Mouse (Mus musculus) heart, embryonic 13.5 days (tissue): ENCODE results near the gene Eme1. TPM values are rescaled to one million over a fixed set of nuclear protein-coding genes. Genes with fewer than 3 reads are reported as not detected.
"Not testable (repeated sequence)": the region's sequence is repeated elsewhere in the genome, so short reads cannot be mapped to it uniquely, and the experiment has no call there.

Experiments
- ATAC-seq: fragments of 200-750 bp; cut with Nextera tagmentation; 2 replicates; pipeline ENCODE4 v1.8.0; 2017; ENCODE audit warnings: moderate TSS enrichment; ENCODE audit not compliant: insufficient number of reproducible peaks, low FRiP score, low TSS enrichment; ENCODE audit errors: extremely low read depth
- H3K27ac ChIP-seq: fragments of 300-500 bp; sonication (generic); replicated peaks from 2 replicates; pipeline ENCODE4 v1.5.1; 2015; ENCODE audit warnings: moderate library complexity, mild to moderate bottlenecking, inconsistent platforms
- H3K27me3 ChIP-seq: fragments of 300-500 bp; sonication (generic); replicated peaks from 2 replicates; pipeline ENCODE4 v1.6.1; 2015; ENCODE audit warnings: mild to moderate bottlenecking, inconsistent platforms
- H3K36me3 ChIP-seq: fragments of 300-500 bp; sonication (generic); 2 replicates; pipeline ENCODE4 v1.6.1; 2015; ENCODE audit warnings: mild to moderate bottlenecking, inconsistent platforms
- H3K4me1 ChIP-seq: fragments of 300-500 bp; sonication (generic); 2 replicates; pipeline ENCODE4 v1.6.1; 2015; ENCODE audit warnings: inconsistent platforms
- H3K4me2 ChIP-seq: fragments of 300-500 bp; sonication (generic); 2 replicates; pipeline ENCODE4 v1.6.1; 2015; ENCODE audit warnings: inconsistent platforms, mild to moderate bottlenecking, moderate library complexity
- H3K4me3 ChIP-seq: fragments of 300-500 bp; sonication (generic); 2 replicates; pipeline ENCODE4 v1.5.1; 2015; ENCODE audit warnings: moderate library complexity, mild to moderate bottlenecking, inconsistent platforms
- H3K9ac ChIP-seq: fragments of 300-500 bp; sonication (generic); 2 replicates; pipeline ENCODE4 v1.6.1; 2015; ENCODE audit warnings: inconsistent platforms, mild to moderate bottlenecking, moderate library complexity
- H3K9me3 ChIP-seq: fragments of 300-500 bp; sonication (generic); 2 replicates; pipeline ENCODE4 v1.6.1; 2016; ENCODE audit warnings: inconsistent platforms
- WGBS: fragments of 180-500 bp; shearing (Covaris S2); methylation state at CpG from one replicate; pipeline ENCODE4 v1.1.7; 2015; ENCODE audit warnings: mixed read lengths; 5-methylcytosine and 5-hydroxymethylcytosine counted together
- polyA plus RNA-seq: library from polyadenylated mRNA; unstranded; fragments of >200 nt; fragmentation: Nextera tagmentation; extraction: Ambion mirVana; gene quantifications from 2 replicates; pipeline ENCODE4 v1.2.1, GENCODE M21; 2015

The Eme1 gene
- polyA plus RNA-seq: 11.9 and 14.9 TPM in 2 replicates

DNA sequence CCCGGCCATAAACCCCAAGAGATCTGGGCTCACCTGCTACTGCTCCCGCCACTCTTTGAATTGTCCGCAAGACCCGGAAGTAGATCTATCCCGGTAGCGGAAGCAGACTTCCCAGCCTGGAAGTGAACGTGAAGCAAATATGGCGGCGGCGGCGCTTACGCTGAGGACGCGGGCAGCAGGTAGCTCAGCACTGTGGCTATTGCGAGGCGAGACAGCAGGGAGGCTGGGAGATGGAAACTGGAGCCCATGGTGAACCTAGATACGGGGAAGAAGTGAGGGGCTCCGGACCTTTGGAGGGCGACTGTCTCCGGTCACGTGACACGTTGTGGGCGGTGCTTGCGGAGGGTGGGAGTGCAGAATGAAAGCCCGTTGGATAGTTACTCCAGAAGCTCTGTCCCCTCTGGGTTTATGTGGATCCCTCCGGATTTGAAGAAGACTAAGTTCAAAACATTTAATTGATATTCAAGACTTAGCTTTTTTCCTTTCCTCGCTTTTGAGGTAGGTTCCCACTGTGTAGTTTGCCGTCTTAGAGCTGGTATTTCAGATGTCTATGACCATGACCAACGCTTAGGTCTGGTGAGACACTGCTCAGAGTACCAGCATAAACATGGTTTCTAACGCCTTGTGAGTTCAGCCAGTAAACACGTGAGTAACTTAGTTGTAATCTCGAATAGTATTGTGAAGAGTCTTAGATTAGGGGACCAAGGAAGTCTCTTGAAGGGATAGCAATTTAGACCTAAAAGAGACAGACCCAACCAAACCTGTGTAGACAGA lies at the start of gene Eme1, which contains the start of gene Mrpl27:
Gene Eme1 (minus strand): TSS at position 302 of the 774 bp plus-strand sequence.
Gene Mrpl27 (plus strand): TSS at position 105 of the 774 bp plus-strand sequence.
- Histone ChIP-seq H3K4me1 (peaks cover 14% of the 10 kb centered on the region), H3K27me3 (no peaks in the 10 kb centered on the region), H3K9ac (peak within 1 kb of the TSS; percentile 83), H3K27ac (peak within 1 kb of the TSS; percentile 93), H3K4me2 (peak within 1 kb of the TSS; percentile 84), H3K36me3 (peaks cover 43% of the 10 kb centered on the region), H3K4me3 (peak within 1 kb of the TSS; percentile 75), H3K9me3 (no peaks in the 10 kb centered on the region)
- no peak; the same call in 1 of the 2 replicates for ATAC-seq
- 1% methylated on average over 32 of the region's 32 CpGs for WGBS

DNA sequence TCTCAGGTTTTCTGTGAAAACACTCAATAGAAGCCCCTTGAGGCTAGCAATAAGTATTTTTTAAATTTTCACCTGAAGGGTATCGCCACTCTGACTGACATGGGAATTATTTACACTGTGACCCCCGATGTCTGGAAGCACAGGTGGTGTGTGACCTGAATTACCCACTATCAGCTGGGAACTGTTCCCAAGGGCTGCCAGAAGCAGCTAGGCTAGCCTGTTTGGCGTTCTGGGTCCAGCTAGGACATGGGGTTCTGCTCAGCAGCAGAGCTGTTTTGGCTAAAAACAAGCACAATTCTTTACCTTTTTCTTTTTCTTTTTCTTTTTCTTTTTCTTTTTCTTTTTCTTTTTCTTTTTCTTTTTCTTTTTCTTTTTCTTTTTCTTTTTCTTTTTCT lies 48.4 kb upstream of the Eme1 start:
- 62% methylated on average over 3 of the region's 3 CpGs for WGBS
- ATAC-seq: no peak

DNA sequence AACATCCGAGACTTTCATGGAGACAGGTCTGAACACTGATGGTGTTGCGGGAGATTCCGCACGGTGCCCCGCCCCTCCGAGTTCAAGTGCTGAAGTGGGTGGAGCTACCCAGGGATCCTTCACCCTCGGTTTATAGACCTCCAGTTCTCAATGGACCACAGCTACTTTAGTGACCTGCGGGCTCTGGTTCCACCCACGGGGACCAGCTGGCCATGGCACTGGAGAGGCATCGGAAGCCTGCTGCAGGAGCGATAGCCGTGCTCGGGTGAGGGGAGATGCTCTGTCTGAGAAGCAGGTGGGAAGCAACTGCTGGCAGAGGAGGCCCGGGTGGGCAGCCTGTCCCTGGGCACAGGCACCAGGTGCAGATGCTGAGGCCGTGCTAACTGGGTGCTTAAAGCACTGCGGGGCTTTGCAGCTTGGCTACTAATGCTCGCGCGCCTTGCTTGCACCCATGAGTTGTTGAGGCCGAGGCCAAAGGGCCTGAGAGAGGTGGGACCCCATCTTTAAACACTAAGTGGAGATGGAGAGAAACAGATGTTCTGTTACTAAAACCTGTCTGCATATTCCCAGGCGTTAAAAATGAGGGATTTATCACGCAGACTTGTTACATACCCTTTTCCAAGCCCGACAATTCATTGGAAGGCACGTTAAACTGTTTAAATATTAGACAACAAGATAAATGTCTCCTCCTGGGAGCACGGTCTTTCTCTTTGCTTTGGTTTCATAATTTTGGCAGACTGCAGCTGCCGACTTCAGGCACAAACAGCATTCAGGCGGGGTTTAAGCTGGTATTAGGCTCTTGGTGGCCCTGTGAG lies 47.8 kb upstream of the Eme1 start:
- peaks cover 10% of the 10 kb centered on the region for H3K27me3 ChIP-seq
- H3K4me3 ChIP-seq: no peak overlapping the region
- H3K4me1 ChIP-seq: peaks cover 14% of the 10 kb centered on the region
- H3K4me2 ChIP-seq: no peak overlapping the region
- ATAC-seq: no peak
- no peaks in the 10 kb centered on the region for H3K9me3 ChIP-seq
- no peak overlapping the region for H3K27ac ChIP-seq
- H3K36me3 ChIP-seq: no peaks in the 10 kb centered on the region
- 62% methylated on average over 27 of the region's 27 CpGs for WGBS
- H3K9ac ChIP-seq: no peak overlapping the region

More for the DNA sequence above, 48.4 kb upstream of the Eme1 start:
- no peaks in the 10 kb centered on the region for H3K9me3 ChIP-seq
- no peak overlapping the region for H3K27ac ChIP-seq
- no peak overlapping the region for H3K9ac ChIP-seq
- H3K36me3 ChIP-seq: no peaks in the 10 kb centered on the region
- no peak overlapping the region for H3K4me3 ChIP-seq
- H3K4me1 ChIP-seq: peaks cover 14% of the 10 kb centered on the region
- peaks cover 10% of the 10 kb centered on the region for H3K27me3 ChIP-seq
- no peak overlapping the region for H3K4me2 ChIP-seq

DNA sequence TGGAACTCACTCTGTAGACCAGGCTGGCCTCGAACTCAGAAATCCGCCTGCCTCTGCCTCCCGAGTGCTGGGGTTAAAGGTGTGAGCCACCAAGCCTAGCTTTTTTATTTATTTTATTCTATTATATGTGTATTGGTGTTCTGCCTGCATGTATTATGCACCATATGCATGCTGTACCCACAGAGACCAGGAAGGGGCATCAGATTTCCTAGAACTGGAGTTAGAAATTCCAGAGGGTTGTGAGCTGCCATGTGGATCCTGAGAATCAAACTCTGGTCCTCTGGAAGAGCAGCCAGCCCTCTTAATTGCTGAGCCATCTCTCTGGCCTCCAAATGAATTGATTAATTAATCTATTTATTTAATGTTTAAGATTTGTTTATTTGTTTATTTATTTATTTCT lies 45.6 kb upstream of the Eme1 start:
- Histone ChIP-seq H3K4me2 (no peak overlapping the region), H3K27me3 (peaks cover 10% of the 10 kb centered on the region), H3K4me1 (peaks cover 14% of the 10 kb centered on the region), H3K9ac (no peak overlapping the region), H3K4me3 (no peak overlapping the region), H3K27ac (no peak overlapping the region), H3K36me3 (no peaks in the 10 kb centered on the region), H3K9me3 (no peaks in the 10 kb centered on the region)
- no peak for ATAC-seq
- 87% methylated on average over 3 of the region's 3 CpGs for WGBS

DNA sequence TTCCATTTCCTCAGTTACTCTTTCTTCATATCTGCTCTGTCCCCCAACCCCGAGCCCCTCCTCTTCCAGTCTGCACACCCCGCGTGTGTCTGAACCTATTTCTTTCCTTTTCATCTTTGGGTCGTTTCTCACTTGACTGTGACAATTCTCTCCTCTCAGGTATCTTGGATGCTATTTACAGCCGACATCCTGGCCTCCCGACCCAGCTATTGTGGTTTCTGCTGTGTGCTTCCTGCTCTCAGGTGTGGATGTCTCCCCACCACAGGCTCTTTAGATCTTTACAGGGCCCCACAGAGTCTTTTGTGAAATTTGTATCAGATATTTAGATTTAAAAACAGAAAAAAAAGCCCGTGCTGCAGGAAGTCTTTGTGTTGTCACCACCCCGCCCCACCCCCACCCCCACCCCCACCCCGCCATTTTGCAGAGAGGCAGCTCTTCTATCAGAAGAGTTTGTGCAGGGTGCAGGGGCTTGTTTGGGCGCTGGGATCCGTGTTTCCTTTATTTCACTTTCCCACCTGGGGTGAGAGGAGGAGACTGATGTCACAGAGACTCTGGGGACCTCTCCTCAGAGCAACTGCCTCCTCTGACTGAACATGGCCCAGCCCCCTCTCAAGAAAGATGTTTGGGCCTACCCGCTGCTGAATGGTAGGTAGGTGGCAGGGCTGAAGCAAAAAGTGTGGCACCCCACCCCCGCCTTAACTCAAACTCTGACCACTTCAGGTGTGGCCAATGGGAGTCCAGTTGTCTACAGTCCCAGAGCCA lies 44.1 kb upstream of the Eme1 start:
- H3K4me3 ChIP-seq: no peak overlapping the region
- WGBS: 35% methylated on average over 13 of the region's 13 CpGs
- H3K36me3 ChIP-seq: no peaks in the 10 kb centered on the region
- no peak overlapping the region for H3K27ac ChIP-seq
- ATAC-seq: no peak
- no peak overlapping the region for H3K4me2 ChIP-seq
- H3K4me1 ChIP-seq: peaks cover 14% of the 10 kb centered on the region
- H3K9me3 ChIP-seq: no peaks in the 10 kb centered on the region
- peaks cover 10% of the 10 kb centered on the region for H3K27me3 ChIP-seq
- no peak overlapping the region for H3K9ac ChIP-seq

DNA sequence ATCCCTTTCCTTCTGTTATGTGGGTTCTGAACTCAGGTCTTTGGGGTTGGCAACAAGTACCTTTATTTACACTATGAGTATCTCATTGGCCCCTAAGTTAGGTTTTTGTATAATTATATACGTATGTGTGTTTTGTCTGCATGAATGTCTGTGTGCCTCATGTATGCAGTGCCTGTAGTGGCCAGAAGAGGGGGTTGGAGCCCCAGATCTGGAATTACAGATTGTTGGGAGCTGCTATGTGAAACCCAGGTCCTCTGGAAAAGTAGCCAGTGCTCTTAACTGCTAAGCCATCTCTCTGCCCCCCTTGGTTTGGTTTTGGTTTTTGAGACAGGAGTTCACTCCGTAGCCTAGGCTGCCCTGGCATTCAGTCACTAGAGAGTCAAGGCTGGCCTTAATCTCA lies 43.4 kb upstream of the Eme1 start:
- no peak overlapping the region for H3K4me3 ChIP-seq
- ATAC-seq: no peak
- H3K36me3 ChIP-seq: no peaks in the 10 kb centered on the region
- peaks cover 9% of the 10 kb centered on the region for H3K27me3 ChIP-seq
- WGBS: 92% methylated on average over 2 of the region's 2 CpGs
- H3K9me3 ChIP-seq: no peaks in the 10 kb centered on the region
- peaks cover 14% of the 10 kb centered on the region for H3K4me1 ChIP-seq
- no peak overlapping the region for H3K4me2 ChIP-seq
- no peak overlapping the region for H3K9ac ChIP-seq
- H3K27ac ChIP-seq: no peak overlapping the region

DNA sequence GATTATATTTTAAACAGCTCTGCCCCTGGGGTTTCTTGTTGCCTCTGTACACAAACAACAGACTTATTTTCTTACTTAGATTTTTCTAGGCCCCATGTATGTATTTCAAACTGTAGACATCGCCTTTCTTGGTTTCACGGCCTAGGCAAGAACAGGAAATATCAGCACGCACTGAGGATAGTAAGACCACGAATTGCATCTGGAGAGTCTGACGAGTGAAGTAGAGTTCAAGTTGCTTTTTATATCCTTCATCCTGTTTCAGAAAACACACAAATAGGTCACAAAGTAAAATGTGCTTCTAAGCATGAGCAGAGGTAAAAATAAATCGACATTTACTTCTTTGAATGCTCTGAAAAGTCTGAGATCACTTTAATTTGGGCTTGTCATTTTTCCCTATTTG lies 41.7 kb upstream of the Eme1 start:
- H3K4me2 ChIP-seq: no peak overlapping the region
- H3K4me1 ChIP-seq: peaks cover 9% of the 10 kb centered on the region
- H3K36me3 ChIP-seq: no peaks in the 10 kb centered on the region
- 63% methylated on average over 6 of the region's 6 CpGs for WGBS
- no peak overlapping the region for H3K9ac ChIP-seq
- H3K4me3 ChIP-seq: no peak overlapping the region
- H3K27ac ChIP-seq: no peak overlapping the region
- H3K27me3 ChIP-seq: no peaks in the 10 kb centered on the region
- no peak for ATAC-seq
- H3K9me3 ChIP-seq: no peaks in the 10 kb centered on the region

DNA sequence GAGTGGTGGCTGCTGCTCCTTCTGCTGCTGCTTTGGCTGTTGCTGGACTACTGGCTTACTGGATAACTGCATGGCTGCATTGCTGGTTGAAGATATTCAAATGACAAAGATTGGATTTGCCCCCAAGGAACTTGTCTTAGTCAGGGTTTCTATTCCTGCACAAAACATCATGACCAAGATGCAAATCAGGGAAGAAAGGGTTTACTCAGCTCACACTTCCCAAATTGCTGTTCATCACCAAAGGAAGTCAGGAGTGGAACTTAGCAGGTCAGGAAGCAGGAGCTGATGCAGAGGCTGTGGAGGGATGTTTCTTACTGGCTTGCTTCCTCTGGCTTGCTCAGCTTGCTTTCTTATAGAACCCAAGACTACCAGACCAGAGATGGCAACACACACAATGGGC lies 38.7 kb upstream of the Eme1 start:
- not testable (repeated sequence) for ATAC-seq, H3K27me3 ChIP-seq, H3K9me3 ChIP-seq, H3K27ac ChIP-seq, H3K4me3 ChIP-seq, H3K4me1 ChIP-seq, H3K36me3 ChIP-seq, H3K4me2 ChIP-seq, H3K9ac ChIP-seq

DNA sequence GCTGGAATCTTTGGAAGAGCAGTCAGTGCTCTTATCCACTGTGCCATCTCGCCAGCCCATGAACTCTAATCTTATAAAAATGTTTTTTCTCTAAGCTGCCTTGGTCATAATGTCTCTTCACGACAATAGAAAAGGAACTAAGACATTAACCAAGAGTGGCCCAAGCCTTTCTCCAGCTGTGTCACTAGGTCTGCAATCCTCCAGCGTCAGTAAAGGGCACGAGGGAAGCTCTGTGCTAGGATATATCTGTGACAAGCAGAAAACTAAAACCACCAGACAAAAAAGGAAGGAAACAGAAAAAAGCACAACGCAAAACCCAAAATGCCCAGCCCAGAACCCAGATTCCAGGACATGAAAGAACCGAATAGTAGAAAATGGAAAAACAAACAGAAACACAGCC lies 33.4 kb upstream of the Eme1 start:
- ATAC-seq: no peak
- Histone ChIP-seq H3K4me2 (no peak overlapping the region), H3K27ac (no peak overlapping the region), H3K4me1 (no peaks in the 10 kb centered on the region), H3K4me3 (no peak overlapping the region), H3K27me3 (no peaks in the 10 kb centered on the region), H3K9ac (no peak overlapping the region), H3K9me3 (no peaks in the 10 kb centered on the region), H3K36me3 (no peaks in the 10 kb centered on the region)
- 59% methylated on average over 6 of the region's 6 CpGs for WGBS

DNA sequence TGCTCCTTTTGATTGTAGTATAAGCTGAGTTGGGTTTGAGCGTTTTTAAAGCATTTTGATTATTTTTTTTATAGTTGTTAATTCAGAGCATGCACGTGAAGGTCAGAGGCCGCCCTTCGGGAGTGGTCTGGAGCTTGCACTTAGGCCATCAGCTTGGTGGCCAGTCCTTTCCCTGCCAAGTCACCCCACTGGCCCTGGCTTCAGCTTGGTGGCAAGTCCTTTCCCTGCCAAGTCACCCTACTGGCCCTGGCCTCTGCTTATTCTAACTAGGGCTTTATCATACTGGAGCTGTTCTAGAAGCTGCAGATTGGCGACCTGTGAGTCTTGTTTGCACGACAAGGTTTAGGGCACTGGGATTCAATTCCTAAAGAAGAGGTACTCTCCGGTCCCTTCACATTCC lies 28.7 kb upstream of the Eme1 start:
- Histone ChIP-seq H3K4me3 (no peak overlapping the region), H3K27me3 (no peaks in the 10 kb centered on the region), H3K36me3 (no peaks in the 10 kb centered on the region), H3K4me2 (no peak overlapping the region), H3K4me1 (peaks cover 6% of the 10 kb centered on the region), H3K9me3 (no peaks in the 10 kb centered on the region), H3K27ac (no peak overlapping the region), H3K9ac (no peak overlapping the region)
- 69% methylated on average over 7 of the region's 7 CpGs for WGBS
- no peak for ATAC-seq

DNA sequence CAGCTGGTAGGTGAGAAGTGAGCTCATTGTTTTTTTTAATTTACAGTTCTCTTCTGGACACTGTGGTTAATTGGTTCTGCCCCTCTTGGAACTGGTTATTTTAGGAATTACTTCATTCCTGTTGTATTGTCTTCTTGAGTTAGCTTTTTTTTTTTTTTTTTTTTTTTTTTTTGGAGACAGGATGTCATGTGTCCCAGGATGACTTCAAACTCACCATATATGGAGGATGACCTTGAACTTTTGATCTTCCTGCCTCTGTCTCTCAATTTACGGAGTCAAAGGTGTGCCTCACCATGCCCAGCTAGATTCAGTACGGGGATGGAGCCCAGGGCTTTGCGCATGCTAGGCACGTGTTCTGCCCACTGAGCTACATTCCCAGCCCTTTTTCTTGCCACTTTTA lies 27.9 kb upstream of the Eme1 start:
- no peak for ATAC-seq
- Histone ChIP-seq H3K27me3 (no peaks in the 10 kb centered on the region), H3K4me1 (peaks cover 6% of the 10 kb centered on the region), H3K4me2 (no peak overlapping the region), H3K36me3 (no peaks in the 10 kb centered on the region), H3K9me3 (no peaks in the 10 kb centered on the region), H3K9ac (no peak overlapping the region), H3K4me3 (no peak overlapping the region), H3K27ac (no peak overlapping the region)
- WGBS: 70% methylated on average over 4 of the region's 4 CpGs
